Mouse (Mus musculus): ENCODE results near the gene Sh3bp1. TPM values are rescaled to one million over a fixed set of nuclear protein-coding genes. Genes with fewer than 3 reads are reported as not detected.

Sh3bp1 gene
- total RNA-seq, 2 experiments from 2014 or later = 16.1 to 16.8 TPM

- DNase-seq (ENCODE audit: low spot score in 2 of 2) = no peak
Measured at GRCm38 (mm10) chr15:78937311-78937710, 37.7 kb downstream of the Sh3bp1 start.

- no peak for DNase-seq (ENCODE audit: low spot score in 2 of 2)
Measured at GRCm38 (mm10) chr15:78937963-78938362, 38.4 kb downstream of the Sh3bp1 start.

GRCm38 (mm10) chr15:78940325-78940724, 40.8 kb downstream of the Sh3bp1 start:
- DNase-seq (ENCODE audit: low spot score in 2 of 2) = no peak

GRCm38 (mm10) chr15:78942663-78943062, 43.1 kb downstream of the Sh3bp1 start:
- DNase-seq (ENCODE audit: low spot score in 2 of 2) = peak; percentile 84

GRCm38 (mm10) chr15:78946232-78946631, 46.7 kb downstream of the Sh3bp1 start:
- DNase-seq (ENCODE audit: low spot score in 2 of 2) = no peak

GRCm38 (mm10) chr15:78947657-78948056, 48.1 kb downstream of the Sh3bp1 start, which contains the start of gene Triobp:
TSS of gene Triobp (plus strand) at chr15:78947724.
- peak; percentile 66 to 91 for DNase-seq (ENCODE audit: low spot score in 2 of 2)

- no peak for DNase-seq (ENCODE audit: low spot score in 2 of 2)
Measured at GRCm38 (mm10) chr15:78948152-78948725, 48.7 kb downstream of the Sh3bp1 start.

- no peak for DNase-seq (ENCODE audit: low spot score in 2 of 2)
Measured at GRCm38 (mm10) chr15:78948883-78949282, 49.3 kb downstream of the Sh3bp1 start.

GRCm38 (mm10) chr15:78955663-78956062, 56.1 kb downstream of the Sh3bp1 start:
- no peak for DNase-seq (ENCODE audit: low spot score in 2 of 2)

GRCm38 (mm10) chr15:78956351-78956750, 56.8 kb downstream of the Sh3bp1 start:
- no peak for DNase-seq (ENCODE audit: low spot score in 2 of 2)

- no peak for DNase-seq (ENCODE audit: low spot score in 2 of 2)
Measured at GRCm38 (mm10) chr15:78957021-78957420, 57.5 kb downstream of the Sh3bp1 start.

- DNase-seq (ENCODE audit: low spot score in 2 of 2) = no peak
Measured at GRCm38 (mm10) chr15:78959537-78959936, 60.0 kb downstream of the Sh3bp1 start.

- DNase-seq (ENCODE audit: low spot score in 2 of 2) = no peak
Measured at GRCm38 (mm10) chr15:78960088-78960487, 60.5 kb downstream of the Sh3bp1 start.

Small RNA genes within 50 kb of the gene (microRNA-seq; reads per million reads assigned to microRNA genes)
- gene Mir6955 = 0 to 1.1 reads per million in 2 experiments

Other genes starting within 250 kb of the Sh3bp1 start
- gene Elfn2, start 181.0 kb upstream of the Sh3bp1 start, total RNA-seq (2021) = 100 to 1,000 TPM; 161 to 171 TPM
- gene Mfng, start 126.3 kb upstream of the Sh3bp1 start, total RNA-seq (2021) = 1 to 10 TPM; 7.9 to 8.3 TPM
- 1 to 10 TPM; 4.8 to 4.9 TPM for gene Card10, start 96.7 kb upstream of the Sh3bp1 start, total RNA-seq (2021)
- 10 to 100 TPM in 1 of 2 experiments, 1 to 10 TPM in 1; 9.9 to 10.5 TPM for gene Cdc42ep1, start 57.1 kb upstream of the Sh3bp1 start, total RNA-seq (2021)
- gene Lgals2, start 44.2 kb upstream of the Sh3bp1 start, total RNA-seq (2021) = not detected
- 10 to 100 TPM; 51.3 to 52.4 TPM for gene Gga1, start 22.6 kb upstream of the Sh3bp1 start, total RNA-seq (2021)
- under 1 TPM in 1 of 2 experiments, not detected in 1; 0.25 TPM for gene Gm49510, start 101 bp upstream of the Sh3bp1 start, total RNA-seq (2021)
- 100 to 1,000 TPM; 141 to 146 TPM for gene Pdxp, start 14.2 kb downstream of the Sh3bp1 start, total RNA-seq (2021)
- gene Lgals1, start 27.0 kb downstream of the Sh3bp1 start, total RNA-seq (2021) = 10 to 100 TPM; 15.3 to 27.0 TPM
- 10 to 100 TPM; 35.9 to 36.1 TPM for gene Nol12, start 35.2 kb downstream of the Sh3bp1 start, total RNA-seq (2021)
- gene Triobp, start 48.0 kb downstream of the Sh3bp1 start, total RNA-seq (2021) = 10 to 100 TPM; 19.3 to 21.1 TPM
- gene H1f0, start 128.7 kb downstream of the Sh3bp1 start, total RNA-seq (2021) = 10 to 100 TPM; 88.8 to 94.3 TPM
- under 1 TPM in 1 of 2 experiments, not detected in 1; 0.72 TPM for gene Galr3, start 142.1 kb downstream of the Sh3bp1 start, total RNA-seq (2021)
- gene Ankrd54, start 163.1 kb downstream of the Sh3bp1 start, total RNA-seq (2021) = 10 to 100 TPM; 18.9 to 19.0 TPM
- 10 to 100 TPM; 82.2 to 83.1 TPM for gene Eif3l, start 175.4 kb downstream of the Sh3bp1 start, total RNA-seq (2021)
- 10 to 100 TPM; 36.5 to 39.3 TPM for gene Micall1, start 209.1 kb downstream of the Sh3bp1 start, total RNA-seq (2021)
- 100 to 1,000 TPM; 114 to 125 TPM for gene Polr2f, start 241.2 kb downstream of the Sh3bp1 start, total RNA-seq (2021)
- gene 1700088E04Rik, start 241.5 kb downstream of the Sh3bp1 start, total RNA-seq (2021) = 10 to 100 TPM; 12.4 to 13.5 TPM

Measured in layer of hippocampus, postnatal 14 days (tissue).